Mouse (Mus musculus) CH12.LX (cell line): Measurements from ENCODE around the gene Plpp3. TPM values are rescaled to one million over a fixed set of nuclear protein-coding genes. Genes with fewer than 3 reads are reported as not detected.

Experiments
- DNase-seq: peaks from one replicate; pipeline ENCODE4 v3.0.0-alpha.2; 2013; ENCODE audit errors: extremely low read depth
- H3K27ac ChIP-seq: 2 replicates; pipeline ENCODE4 v1.5.1; 2012; ENCODE audit warnings: low read depth, mild to moderate bottlenecking, control low read depth, moderate library complexity; ENCODE audit not compliant: insufficient read depth
- H3K27me3 ChIP-seq: replicated peaks from 2 replicates; pipeline ENCODE3; 2012; ENCODE audit warnings: inconsistent platforms
- H3K36me3 ChIP-seq, 2 experiments: replicated peaks in 1 of 2; 2 replicates each; pipeline versions ENCODE3 to v1.6.1; 2012; ENCODE audit warnings: inconsistent platforms in 1 of 2, low read length in 1 of 2, mild to moderate bottlenecking in 1 of 2, mixed read lengths in 1 of 2, moderate library complexity in 1 of 2; ENCODE audit not compliant: control insufficient read depth in 1 of 2, insufficient read depth in 1 of 2
- H3K4me1 ChIP-seq, 2 experiments: 2 replicates each; pipeline ENCODE4 v1.6.1; 2012; ENCODE audit warnings: inconsistent platforms in 1 of 2, moderate library complexity in 1 of 2; ENCODE audit not compliant: insufficient read depth in 2 of 2, control insufficient read depth in 1 of 2
- H3K4me2 ChIP-seq: 2 replicates; pipeline ENCODE4 v1.6.1; 2012; ENCODE audit warnings: low read depth, mild to moderate bottlenecking, control low read depth; ENCODE audit not compliant: poor library complexity, insufficient read depth, severe bottlenecking
- H3K4me3 ChIP-seq, 3 experiments: fragments of 150-350 bp in 1 of 3; sonication (generic) in 1 of 3; replicated peaks in 1 of 3; 2 replicates each; pipeline versions ENCODE3 to v1.5.1; 2011 to 2012; ENCODE audit warnings: low read depth in 2 of 3, low read length in 2 of 3, mild to moderate bottlenecking in 2 of 3, moderate library complexity in 2 of 3, control low read depth in 1 of 3, improper control_type of control experiment in 1 of 3, inconsistent platforms in 1 of 3, mixed read lengths in 1 of 3; ENCODE audit not compliant: poor library complexity in 1 of 3
- H3K79me2 ChIP-seq: replicated peaks from 2 replicates; pipeline ENCODE4 v1.6.1; 2012; ENCODE audit warnings: mild to moderate bottlenecking, moderate library complexity; ENCODE audit not compliant: control insufficient read depth, poor library complexity, insufficient read depth, severe bottlenecking; ENCODE audit errors: extremely low read depth
- H3K9ac ChIP-seq: 2 replicates; pipeline ENCODE4 v1.6.1; 2012; ENCODE audit warnings: low read depth, mild to moderate bottlenecking, control low read depth, moderate library complexity; ENCODE audit not compliant: insufficient read depth
- H3K9me3 ChIP-seq: replicated peaks from 2 replicates; pipeline ENCODE3; 2012; ENCODE audit warnings: low read length, inconsistent platforms, mixed read lengths
- BHLHE40 ChIP-seq: IDR thresholded peaks from 2 replicates; pipeline ENCODE4 v1.6.1; 2011; ENCODE audit warnings: mild to moderate bottlenecking, low read depth, low read length, improper control_type of control experiment
- CHD1 ChIP-seq: IDR thresholded peaks from 2 replicates; pipeline ENCODE4 v1.6.1; 2012; ENCODE audit warnings: low read depth, low read length, improper control_type of control experiment, inconsistent platforms
- CTCF ChIP-seq, 2 experiments: IDR thresholded peaks in 1 of 2; conservative IDR thresholded peaks in 1 of 2; 2 replicates each; pipeline ENCODE4 v1.5.1; 2011 to 2012; ENCODE audit warnings: low read depth in 2 of 2, low read length in 2 of 2, improper control_type of control experiment in 1 of 2, inconsistent platforms in 1 of 2, mild to moderate bottlenecking in 1 of 2, moderate library complexity in 1 of 2
- E2F4 ChIP-seq: IDR thresholded peaks from 2 replicates; pipeline ENCODE4 v1.6.1; 2011; ENCODE audit warnings: low read depth, low read length, improper control_type of control experiment; ENCODE audit not compliant: insufficient replicate concordance
- ELF1 ChIP-seq: IDR thresholded peaks from 2 replicates; pipeline ENCODE4 v1.6.1; 2014; ENCODE audit warnings: low read depth, mild to moderate bottlenecking, inconsistent platforms, low read length, improper control_type of control experiment
- HCFC1 ChIP-seq: IDR thresholded peaks from 2 replicates; pipeline ENCODE4 v1.6.1; 2012; ENCODE audit warnings: low read depth, mild to moderate bottlenecking, inconsistent platforms, low read length, improper control_type of control experiment
- IRF4 ChIP-seq: IDR thresholded peaks from 2 replicates; pipeline ENCODE4 v1.6.1; 2014; ENCODE audit warnings: low read depth, mild to moderate bottlenecking, inconsistent platforms, low read length, improper control_type of control experiment
- KAT2A ChIP-seq: IDR thresholded peaks from 2 replicates; pipeline ENCODE4 v1.6.1; 2012; ENCODE audit warnings: low read length, improper control_type of control experiment, inconsistent platforms; ENCODE audit not compliant: insufficient replicate concordance
- MAFK ChIP-seq: IDR thresholded peaks from 2 replicates; pipeline ENCODE4 v1.6.1; 2011; ENCODE audit warnings: low read length, improper control_type of control experiment; ENCODE audit not compliant: insufficient replicate concordance
- MXI1 ChIP-seq: IDR thresholded peaks from 2 replicates; pipeline ENCODE4 v1.6.1; 2011; ENCODE audit warnings: mild to moderate bottlenecking, low read depth, low read length, improper control_type of control experiment
- NELFE ChIP-seq: IDR thresholded peaks from 2 replicates; pipeline ENCODE4 v1.6.1; 2011; ENCODE audit warnings: low read depth, low read length, improper control_type of control experiment
- NRF1 ChIP-seq: IDR thresholded peaks from 2 replicates; pipeline ENCODE4 v1.6.1; 2014; ENCODE audit warnings: low read depth, mild to moderate bottlenecking, inconsistent platforms, low read length, improper control_type of control experiment, moderate library complexity
- PAX5 ChIP-seq: IDR thresholded peaks from 2 replicates; pipeline ENCODE4 v1.6.1; 2012; ENCODE audit warnings: low read length, inconsistent platforms, mixed read lengths
- POLR2AphosphoS2 ChIP-seq: IDR thresholded peaks from 2 replicates; pipeline ENCODE4 v1.6.1; 2011; ENCODE audit warnings: low read depth, low read length, improper control_type of control experiment
- RAD21 ChIP-seq: IDR thresholded peaks from 2 replicates; pipeline ENCODE4 v1.6.1; 2011; ENCODE audit warnings: low read depth, mild to moderate bottlenecking, low read length, improper control_type of control experiment, moderate library complexity
- RCOR1 ChIP-seq: conservative IDR thresholded peaks from 2 replicates; pipeline ENCODE4 v1.6.1; 2012; ENCODE audit warnings: low read depth, mild to moderate bottlenecking, inconsistent platforms, low read length, improper control_type of control experiment
- SIN3A ChIP-seq: IDR thresholded peaks from 2 replicates; pipeline ENCODE4 v1.6.1; 2012; ENCODE audit warnings: low read length, improper control_type of control experiment, inconsistent platforms
- SMC3 ChIP-seq: IDR thresholded peaks from 2 replicates; pipeline ENCODE4 v1.6.1; 2011; ENCODE audit warnings: low read depth, low read length, improper control_type of control experiment
- USF1 ChIP-seq: IDR thresholded peaks from 2 replicates; pipeline ENCODE4 v1.6.1; 2014; ENCODE audit warnings: low read depth, mild to moderate bottlenecking, inconsistent platforms, low read length, improper control_type of control experiment
- ZC3H11A ChIP-seq: IDR thresholded peaks from 2 replicates; pipeline ENCODE4 v1.6.1; 2012; ENCODE audit warnings: low read depth, mild to moderate bottlenecking, inconsistent platforms, low read length, improper control_type of control experiment
- ZKSCAN1 ChIP-seq: IDR thresholded peaks from 2 replicates; pipeline ENCODE4 v1.6.1; 2012; ENCODE audit warnings: low read depth, inconsistent platforms, low read length, improper control_type of control experiment, borderline replicate concordance
- dilution Hi-C: fragments of 300-500 bp; cut with MboI; formaldehyde crosslinking; loops from 2 replicates; pipeline ENCODE4 v1.14.3; 2020; ENCODE audit warnings: low sequenced_read_pairs; ENCODE audit not compliant: extremely low pct_unique_long_range_greater_than_20kb, extremely low pct_ligation_motif_present
- in situ Hi-C: fragments of 300-500 bp; cut with MboI; formaldehyde crosslinking; loops from 3 replicates; pipeline ENCODE4 v1.14.3; 2019; ENCODE audit warnings: low sequenced_read_pairs, low pct_ligation_motif_present, low pct_unique_long_range_greater_than_20kb, mixed read lengths
- polyA plus RNA-seq: library from polyadenylated mRNA; unstranded; fragments of >175 nt; gene quantifications from 2 replicates; pipeline ENCODE4 v1.2.1, GENCODE M21; 2012; ENCODE audit warnings: low read depth; ENCODE audit not compliant: insufficient read length
- total RNA-seq, 2 experiments: library from RNA; depleted of rRNA; stranded (reverse); fragments of 300-350 nt in 1 of 2; fragments of >200 nt in 1 of 2; gene quantifications; 2 replicates each; pipeline ENCODE4 v1.2.3; 2012 to 2014

Plpp3 gene
- total and polyA plus RNA-seq, 3 experiments, result 0.34 to 1.6 (median 1.2) TPM

- Histone ChIP-seq H3K9ac (no peak overlapping the region), H3K79me2 (no peaks in the 10 kb centered on the region), H3K36me3 (peaks cover 0 to 2% of the 10 kb centered on the region in 2 experiments), H3K9me3 (no peaks in the 10 kb centered on the region), H3K4me3 (no peak overlapping the region), H3K4me1 (peaks cover 3 to 15% of the 10 kb centered on the region in 2 experiments; a peak in 3 of 4 replicates)
- in situ Hi-C loops, result no loop called here
- TF ChIP-seq ZC3H11A (no peak), NRF1 (no peak), MAFK (no peak), BHLHE40 (no peak), ZKSCAN1 (no peak), USF1 (no peak), HCFC1 (no peak), RAD21 (no peak), PAX5 (no peak), RCOR1 (no peak), MXI1 (no peak), IRF4 (no peak), ELF1 (no peak), SIN3A (no peak), CHD1 (no peak), POLR2AphosphoS2 (no peak), E2F4 (no peak)
- TF ChIP-seq, all 38 proteins: peak for 0
- Histone ChIP-seq H3K27ac (no peak overlapping the region), H3K27me3 (no peaks in the 10 kb centered on the region), H3K4me2 (no peak overlapping the region)
- DNase-seq, result no peak
- dilution Hi-C loops, result no loop called here
Observed at GRCm38 (mm10) chr4:105230127-105230526, 73.0 kb downstream of the Plpp3 start.

- no peaks in the 10 kb centered on the region for H3K79me2 ChIP-seq
- H3K4me2 ChIP-seq, result no peak overlapping the region
- H3K27me3 ChIP-seq, result no peaks in the 10 kb centered on the region
- in situ Hi-C loops, result no loop called here
- dilution Hi-C loops, result no loop called here
- H3K27ac ChIP-seq, result no peak overlapping the region
- H3K9ac ChIP-seq, result no peak overlapping the region
- no peak for TF ChIP-seq KAT2A
- no peak for TF ChIP-seq SIN3A
- no peak for TF ChIP-seq NELFE
- no peak for TF ChIP-seq CTCF (conservative IDR thresholded peaks at IDR 0.05 in 1 of 2, IDR thresholded peaks at IDR 0.05 in 1 of 2; ENCODE audit: low read depth in 2 of 2, low read length in 2 of 2)
- TF ChIP-seq SMC3, result no peak
- TF ChIP-seq ZC3H11A, result no peak
- TF ChIP-seq BHLHE40, result no peak
- no peak for TF ChIP-seq E2F4
- H3K4me3 ChIP-seq, result no peak overlapping the region
- no peaks in the 10 kb centered on the region for H3K4me1 ChIP-seq
- no peaks in the 10 kb centered on the region for H3K9me3 ChIP-seq
- no peak for DNase-seq
- no peaks in the 10 kb centered on the region for H3K36me3 ChIP-seq
Observed at GRCm38 (mm10) chr4:105240233-105240632, 83.1 kb downstream of the Plpp3 start.
